Mouse (Mus musculus): ENCODE results near the gene Ltb4r1.

GRCm38 (mm10) chr14:55726261-55726660 lies 39.5 kb upstream of the Ltb4r1 start:
- no peak for TF ChIP-seq POLR2A (IDR thresholded peaks at IDR 0.05; ENCODE audit: low read depth, low read length)
- no peak for TF ChIP-seq CTCF (conservative IDR thresholded peaks at IDR 0.05; ENCODE audit: insufficient read depth, insufficient read length, low read depth, low read length)
